Mouse (Mus musculus) midbrain, embryonic 10.5 days (tissue): ENCODE measurements at regions not wholly inside any gene's neighbourhood (a gene's known extent, or its start where the extent isn't known, plus 50 kb on each side); places are given as distances from the start of the nearest gene placed in this dataset.

Source experiments
- DNase-seq: peaks from one replicate; pipeline ENCODE4 v3.0.0-alpha.2; 2017; ENCODE audit warnings: low spot score
- H3K27ac ChIP-seq: fragments of 300-500 bp; sonication (generic); replicated peaks from 2 replicates; pipeline ENCODE4 v1.5.1; 2016; ENCODE audit warnings: mild to moderate bottlenecking
- H3K27me3 ChIP-seq: fragments of 300-500 bp; sonication (generic); 2 replicates; pipeline ENCODE4 v1.6.1; 2016; ENCODE audit warnings: low read depth, mild to moderate bottlenecking; ENCODE audit not compliant: poor library complexity, severe bottlenecking
- H3K36me3 ChIP-seq: fragments of 300-500 bp; sonication (generic); 2 replicates; pipeline ENCODE4 v1.6.1; 2016; ENCODE audit warnings: mild to moderate bottlenecking, moderate library complexity
- H3K4me1 ChIP-seq: fragments of 300-500 bp; sonication (generic); 2 replicates; pipeline ENCODE4 v1.6.1; 2016
- H3K4me3 ChIP-seq: fragments of 300-500 bp; sonication (generic); 2 replicates; pipeline ENCODE4 v1.5.1; 2016; ENCODE audit warnings: mild to moderate bottlenecking, moderate library complexity
- H3K9me3 ChIP-seq: fragments of 300-500 bp; sonication (generic); replicated peaks from 2 replicates; pipeline ENCODE4 v1.6.1; 2016; ENCODE audit warnings: mild to moderate bottlenecking
- WGBS: fragments of 180-500 bp; shearing (Covaris S2); methylation state at CpG from one replicate; pipeline ENCODE4 v1.1.7; 2016; 5-methylcytosine and 5-hydroxymethylcytosine counted together

DNA sequence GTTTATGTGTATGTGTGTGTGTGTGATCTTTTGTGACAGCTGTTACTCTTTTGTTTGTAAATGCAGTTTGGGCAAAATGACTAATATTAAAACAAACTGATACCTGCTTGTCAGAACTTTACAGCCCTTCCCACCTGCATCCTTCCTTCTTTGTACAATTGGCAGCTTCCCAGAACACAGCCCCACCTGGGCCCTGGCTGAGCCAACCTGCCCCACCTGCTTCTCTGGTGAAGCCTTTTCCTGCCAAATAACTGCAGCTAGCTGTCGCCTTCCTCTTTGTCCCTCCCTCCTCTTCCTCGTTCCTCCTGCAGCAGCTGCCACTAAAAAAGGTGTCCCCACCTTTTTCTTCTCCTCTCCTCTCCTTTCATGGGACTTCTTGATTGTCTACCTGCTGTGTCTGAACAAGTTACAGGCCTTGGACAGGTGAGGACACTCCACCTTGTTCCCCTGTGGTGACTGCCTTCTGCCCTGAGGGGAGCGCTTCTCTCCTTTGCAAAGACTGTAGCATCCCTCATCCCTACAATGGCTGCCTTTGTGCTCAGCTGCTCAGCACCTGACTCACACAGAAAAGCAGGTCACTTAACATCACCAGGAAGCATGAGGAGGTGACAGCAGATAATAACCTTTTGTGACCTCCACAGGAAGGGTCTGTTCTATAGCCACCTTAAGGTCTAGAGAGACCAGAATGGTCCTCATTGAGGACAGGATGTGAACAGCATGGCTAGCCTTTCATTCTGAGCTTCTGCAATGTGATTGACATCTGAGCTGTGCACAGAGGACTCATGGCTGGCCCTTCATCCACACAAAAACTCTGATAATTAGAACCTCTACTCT is 295.2 kb downstream of the Epha4 start:
- H3K4me3 ChIP-seq, result no peak overlapping the region
- H3K36me3 ChIP-seq, result no peaks in the 10 kb centered on the region
- H3K27me3 ChIP-seq, result no peaks in the 10 kb centered on the region; the same call in 1 of the 2 replicates
- WGBS, result 76% methylated on average over 3 of the region's 3 CpGs
- H3K27ac ChIP-seq, result no peak overlapping the region
- no peaks in the 10 kb centered on the region for H3K9me3 ChIP-seq
- no peak for DNase-seq
- H3K4me1 ChIP-seq, result no peaks in the 10 kb centered on the region

- no peak for DNase-seq
- WGBS, result 92% methylated on average over 1 of the region's 1 CpGs
These were observed 294.6 kb downstream of the Epha4 start for GRCm38 (mm10) chr1:77220322-77220590.

DNA sequence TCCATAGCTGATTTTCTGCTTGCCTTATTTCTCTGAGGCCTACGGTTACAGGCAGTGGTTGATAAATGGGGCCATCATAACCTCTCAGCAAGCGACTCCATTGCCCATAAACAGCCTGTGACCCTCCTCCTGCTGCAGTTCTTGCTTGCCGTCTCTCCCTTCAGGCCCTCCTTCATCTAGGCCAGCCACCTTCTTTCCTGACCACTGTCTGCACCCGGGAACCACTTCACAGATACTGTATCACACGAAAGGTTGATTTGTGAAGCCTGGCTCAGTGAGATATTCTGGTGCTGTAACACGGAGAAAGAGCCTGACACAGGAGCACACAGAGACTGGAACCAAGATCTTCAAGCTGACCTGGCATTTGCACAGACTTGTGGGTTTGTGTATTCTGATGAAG is 294.1 kb downstream of the Epha4 start:
- Histone ChIP-seq H3K27me3 (no peaks in the 10 kb centered on the region; the same call in 1 of the 2 replicates), H3K9me3 (no peaks in the 10 kb centered on the region), H3K36me3 (no peaks in the 10 kb centered on the region), H3K27ac (no peak overlapping the region), H3K4me3 (no peak overlapping the region), H3K4me1 (no peaks in the 10 kb centered on the region)
- DNase-seq, result no peak
- 88% methylated on average over 6 of the region's 6 CpGs for WGBS

More at GRCm38 (mm10) chr1:77220322-77220590, 294.6 kb downstream of the Epha4 start:
- no peaks in the 10 kb centered on the region for H3K4me1 ChIP-seq
- no peaks in the 10 kb centered on the region; the same call in 1 of the 2 replicates for H3K27me3 ChIP-seq
- H3K27ac ChIP-seq, result no peak overlapping the region
- no peaks in the 10 kb centered on the region for H3K9me3 ChIP-seq
- H3K4me3 ChIP-seq, result no peak overlapping the region
- H3K36me3 ChIP-seq, result no peaks in the 10 kb centered on the region

- Histone ChIP-seq H3K36me3 (no peaks in the 10 kb centered on the region), H3K27me3 (no peaks in the 10 kb centered on the region; the same call in 1 of the 2 replicates), H3K27ac (no peak overlapping the region), H3K4me3 (no peak overlapping the region), H3K9me3 (no peaks in the 10 kb centered on the region), H3K4me1 (peaks cover 4% of the 10 kb centered on the region)
- WGBS, result 92% methylated on average over 2 of the region's 2 CpGs
- DNase-seq, result no peak
These were observed 293.0 kb downstream of the Epha4 start for GRCm38 (mm10) chr1:77221900-77222299.

- H3K4me3 ChIP-seq, result no peak overlapping the region
- DNase-seq, result no peak
- peaks cover 19% of the 10 kb centered on the region for H3K4me1 ChIP-seq
- peaks cover 18% of the 10 kb centered on the region; the same call in 1 of the 2 replicates for H3K27me3 ChIP-seq
- no peaks in the 10 kb centered on the region for H3K9me3 ChIP-seq
- H3K36me3 ChIP-seq, result no peaks in the 10 kb centered on the region
- WGBS, result 62% methylated on average over 4 of the region's 4 CpGs
- H3K27ac ChIP-seq, result no peak overlapping the region
These were observed 288.3 kb downstream of the Epha4 start for GRCm38 (mm10) chr1:77226546-77226945.

DNA sequence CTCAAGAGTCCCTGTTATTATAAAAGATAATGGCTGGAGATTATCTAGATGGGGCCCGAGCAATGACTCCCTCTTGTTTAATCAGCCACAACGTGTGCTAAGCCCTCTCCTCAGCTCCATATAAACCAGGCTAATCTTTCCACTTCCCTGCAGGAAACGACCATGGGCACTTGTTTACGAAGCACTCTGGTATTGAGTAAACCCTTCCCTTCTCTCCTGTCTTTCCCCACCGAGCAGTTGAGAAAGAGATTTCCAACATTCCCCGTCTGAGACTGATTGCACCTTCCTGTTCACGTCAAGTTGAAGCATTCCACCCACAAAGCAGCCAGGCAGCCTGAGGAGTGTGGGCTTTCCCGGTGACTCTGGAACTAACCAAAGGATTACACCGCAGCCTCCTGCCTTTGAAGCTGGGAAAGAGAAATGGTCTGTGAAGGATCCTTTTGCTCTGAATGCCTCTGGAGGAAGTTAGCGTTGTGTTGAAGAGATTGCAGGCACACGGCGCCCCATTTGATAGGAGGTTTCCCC is 287.8 kb downstream of the Epha4 start:
- Histone ChIP-seq H3K36me3 (no peaks in the 10 kb centered on the region), H3K9me3 (no peaks in the 10 kb centered on the region), H3K27ac (no peak overlapping the region), H3K4me1 (peaks cover 19% of the 10 kb centered on the region), H3K4me3 (no peak overlapping the region), H3K27me3 (peaks cover 18% of the 10 kb centered on the region; the same call in 1 of the 2 replicates)
- WGBS, result 12% methylated on average over 12 of the region's 12 CpGs
- DNase-seq, result peak; percentile 34

- H3K27ac ChIP-seq, result no peak overlapping the region
- DNase-seq, result no peak
- H3K27me3 ChIP-seq, result peaks cover 18% of the 10 kb centered on the region; the same call in 1 of the 2 replicates
- 69% methylated on average over 6 of the region's 6 CpGs for WGBS
- H3K4me1 ChIP-seq, result peaks cover 19% of the 10 kb centered on the region
- no peaks in the 10 kb centered on the region for H3K9me3 ChIP-seq
- H3K4me3 ChIP-seq, result no peak overlapping the region
- H3K36me3 ChIP-seq, result no peaks in the 10 kb centered on the region
These were observed 287.1 kb downstream of the Epha4 start for GRCm38 (mm10) chr1:77227800-77228199.

- H3K4me3 ChIP-seq, result no peak overlapping the region
- WGBS, result 82% methylated on average over 4 of the region's 4 CpGs
- no peak overlapping the region for H3K27ac ChIP-seq
- H3K27me3 ChIP-seq, result peaks cover 18% of the 10 kb centered on the region; the same call in 1 of the 2 replicates
- H3K4me1 ChIP-seq, result peaks cover 19% of the 10 kb centered on the region
- no peak for DNase-seq
- no peaks in the 10 kb centered on the region for H3K36me3 ChIP-seq
- no peaks in the 10 kb centered on the region for H3K9me3 ChIP-seq
These were observed 285.3 kb downstream of the Epha4 start for GRCm38 (mm10) chr1:77229561-77229960.

DNA sequence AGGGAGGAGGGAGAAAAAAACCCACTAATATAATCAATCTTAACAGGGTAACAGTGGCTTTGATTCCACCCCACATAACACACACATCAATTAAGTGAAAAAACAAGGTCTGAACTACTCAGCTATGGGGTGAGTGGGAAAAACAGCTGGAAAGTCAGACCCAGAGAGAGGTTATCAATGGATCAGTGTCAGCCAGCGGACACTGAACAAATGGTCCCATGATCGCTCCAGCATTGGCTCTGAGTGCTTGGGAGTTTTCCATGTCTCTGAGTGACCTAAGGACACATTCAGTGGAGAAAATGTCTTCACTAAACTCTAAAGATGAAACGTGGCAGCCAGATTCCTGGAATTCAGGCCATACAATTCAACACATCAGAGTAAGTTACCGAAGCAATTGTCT is 281.9 kb downstream of the Epha4 start:
- no peaks in the 10 kb centered on the region for H3K36me3 ChIP-seq
- H3K27ac ChIP-seq, result no peak overlapping the region
- H3K9me3 ChIP-seq, result no peaks in the 10 kb centered on the region
- WGBS, result 88% methylated on average over 4 of the region's 4 CpGs
- peaks cover 15% of the 10 kb centered on the region; the same call in 1 of the 2 replicates for H3K27me3 ChIP-seq
- H3K4me1 ChIP-seq, result peaks cover 4% of the 10 kb centered on the region
- H3K4me3 ChIP-seq, result no peak overlapping the region
- no peak for DNase-seq

- Histone ChIP-seq H3K36me3 (no peaks in the 10 kb centered on the region), H3K27ac (no peak overlapping the region), H3K9me3 (no peaks in the 10 kb centered on the region), H3K4me1 (no peaks in the 10 kb centered on the region), H3K27me3 (no peaks in the 10 kb centered on the region), H3K4me3 (no peak overlapping the region)
- DNase-seq, result no peak
- WGBS, result 53% methylated on average over 2 of the region's 2 CpGs
These were observed 270.2 kb downstream of the Epha4 start for GRCm38 (mm10) chr1:77244642-77245041.

GRCm38 (mm10) chr1:77246047-77246446 is 268.8 kb downstream of the Epha4 start:
- Histone ChIP-seq H3K27me3 (no peaks in the 10 kb centered on the region), H3K36me3 (no peaks in the 10 kb centered on the region), H3K4me1 (no peaks in the 10 kb centered on the region), H3K4me3 (no peak overlapping the region), H3K9me3 (no peaks in the 10 kb centered on the region), H3K27ac (no peak overlapping the region)
- 81% methylated on average over 3 of the region's 3 CpGs for WGBS
- DNase-seq, result no peak

DNA sequence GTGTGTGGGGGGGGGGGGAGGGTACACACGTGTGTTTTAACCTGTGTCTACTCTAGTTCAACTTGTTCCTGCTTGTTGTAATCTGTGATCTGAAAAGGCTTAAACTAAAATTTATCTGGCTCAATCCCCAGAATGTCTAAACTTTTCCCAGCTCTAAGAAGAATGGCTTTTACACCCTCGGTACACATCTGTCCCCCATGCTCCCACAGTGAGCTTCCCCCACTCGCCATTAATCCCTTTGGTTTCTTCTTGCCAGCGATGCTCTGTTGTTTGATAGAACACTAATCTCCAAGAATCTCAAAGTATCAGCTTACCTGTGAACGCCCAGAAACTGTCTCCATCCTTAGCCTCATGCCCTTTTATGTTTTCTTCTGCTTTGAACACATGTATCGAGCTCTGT is 260.6 kb downstream of the Epha4 start:
- peaks cover 11% of the 10 kb centered on the region for H3K4me1 ChIP-seq
- no peak overlapping the region for H3K27ac ChIP-seq
- no peaks in the 10 kb centered on the region for H3K9me3 ChIP-seq
- no peak overlapping the region for H3K4me3 ChIP-seq
- H3K27me3 ChIP-seq, result peaks cover 8% of the 10 kb centered on the region; the same call in 1 of the 2 replicates
- no peak for DNase-seq
- H3K36me3 ChIP-seq, result no peaks in the 10 kb centered on the region
- 66% methylated on average over 6 of the region's 6 CpGs for WGBS

- no peaks in the 10 kb centered on the region for H3K9me3 ChIP-seq
- H3K4me1 ChIP-seq, result peaks cover 20% of the 10 kb centered on the region
- no peak for DNase-seq
- no peak overlapping the region for H3K4me3 ChIP-seq
- H3K27ac ChIP-seq, result no peak overlapping the region
- peaks cover 8% of the 10 kb centered on the region for H3K27me3 ChIP-seq
- H3K36me3 ChIP-seq, result no peaks in the 10 kb centered on the region
- WGBS, result 71% methylated on average over 14 of the region's 14 CpGs
These were observed 258.6 kb downstream of the Epha4 start for GRCm38 (mm10) chr1:77256115-77256842.
